Mouse (Mus musculus): ENCODE measurements at regions not wholly inside any gene's neighbourhood (a gene's known extent, or its start where the extent isn't known, plus 50 kb on each side); places are given as distances from the start of the nearest gene placed in this dataset.

GRCm38 (mm10) chr14:58822938-58823337 is 319.8 kb downstream of the 1700129C05Rik start:
- no peak for DNase-seq (ENCODE audit: low spot score in 2 of 2)

GRCm38 (mm10) chr14:58817961-58818504 is 324.7 kb downstream of the 1700129C05Rik start:
- DNase-seq (ENCODE audit: low spot score in 2 of 2): no peak

- DNase-seq (ENCODE audit: low spot score in 2 of 2): no peak
Observed at GRCm38 (mm10) chr14:58816540-58816876, 326.2 kb downstream of the 1700129C05Rik start.

GRCm38 (mm10) chr14:58815616-58816539 is 326.8 kb downstream of the 1700129C05Rik start:
- DNase-seq (ENCODE audit: low spot score in 2 of 2): no peak

GRCm38 (mm10) chr14:58812585-58812984 is 330.1 kb downstream of the 1700129C05Rik start:
- DNase-seq (ENCODE audit: low spot score in 2 of 2): no peak

- no peak for DNase-seq (ENCODE audit: low spot score in 2 of 2)
Observed at GRCm38 (mm10) chr14:58801402-58801861, 341.3 kb downstream of the 1700129C05Rik start.

- DNase-seq (ENCODE audit: low spot score in 2 of 2): no peak
Observed at GRCm38 (mm10) chr14:58788190-58788945, 354.3 kb downstream of the 1700129C05Rik start.

- no peak for DNase-seq (ENCODE audit: low spot score in 2 of 2)
Observed at GRCm38 (mm10) chr14:58787618-58788017, 355.1 kb downstream of the 1700129C05Rik start.

GRCm38 (mm10) chr14:58786791-58787491 is 355.8 kb downstream of the 1700129C05Rik start:
- no peak for DNase-seq (ENCODE audit: low spot score in 2 of 2)

- DNase-seq (ENCODE audit: low spot score in 2 of 2): no peak
Observed at GRCm38 (mm10) chr14:58783201-58783600, 359.5 kb downstream of the 1700129C05Rik start.

- no peak for DNase-seq (ENCODE audit: low spot score in 2 of 2)
Observed at GRCm38 (mm10) chr14:58780306-58780705, 362.4 kb downstream of the 1700129C05Rik start.

GRCm38 (mm10) chr14:58778675-58779074 is 364.0 kb downstream of the 1700129C05Rik start:
- DNase-seq (ENCODE audit: low spot score in 2 of 2): no peak

- DNase-seq (ENCODE audit: low spot score in 2 of 2): no peak
Observed at GRCm38 (mm10) chr14:58761291-58761690, 381.4 kb downstream of the 1700129C05Rik start.

- DNase-seq (ENCODE audit: low spot score in 2 of 2): no peak
Observed at GRCm38 (mm10) chr14:58759759-58760158, 382.9 kb downstream of the 1700129C05Rik start.

GRCm38 (mm10) chr14:58753781-58754180 is 388.9 kb downstream of the 1700129C05Rik start:
- DNase-seq (ENCODE audit: low spot score in 2 of 2): no peak

GRCm38 (mm10) chr14:58753136-58753535 is 389.6 kb downstream of the 1700129C05Rik start:
- no peak for DNase-seq (ENCODE audit: low spot score in 2 of 2)

- DNase-seq (ENCODE audit: low spot score in 2 of 2): no peak
Observed at GRCm38 (mm10) chr14:58726418-58726817, 416.3 kb downstream of the 1700129C05Rik start.

GRCm38 (mm10) chr14:58714856-58715255 is 427.8 kb downstream of the 1700129C05Rik start:
- no peak for DNase-seq (ENCODE audit: low spot score in 2 of 2)

GRCm38 (mm10) chr14:58709861-58710260 is 432.8 kb downstream of the 1700129C05Rik start:
- DNase-seq (ENCODE audit: low spot score in 2 of 2): peak; percentile 29 to 40

GRCm38 (mm10) chr14:58709281-58709680 is 433.4 kb downstream of the 1700129C05Rik start:
- no peak for DNase-seq (ENCODE audit: low spot score in 2 of 2)

- DNase-seq (ENCODE audit: low spot score in 2 of 2): peak; percentile 12 to 59
Observed at GRCm38 (mm10) chr14:58701765-58702164, 440.9 kb downstream of the 1700129C05Rik start.

All from layer of hippocampus, adult 8-10 months (tissue).